Mouse (Mus musculus) thymus, adult 2 months (tissue): ENCODE data around the gene Sik2. TPM values are rescaled to one million over a fixed set of nuclear protein-coding genes. Genes with fewer than 3 reads are reported as not detected.

ENCODE experiments used
- DNase-seq: peaks from one replicate; pipeline ENCODE4 v3.0.0; 2021
- H3K27ac ChIP-seq: fragments of 200-500 bp; 2 replicates; pipeline ENCODE4 v1.5.1; 2012; ENCODE audit warnings: low read length, control low read depth; ENCODE audit not compliant: control insufficient read depth, insufficient read depth
- H3K27me3 ChIP-seq: fragments of 200-500 bp; 2 replicates; pipeline ENCODE4 v1.6.1; 2012; ENCODE audit warnings: mild to moderate bottlenecking, low read length, moderate library complexity, mixed read lengths; ENCODE audit not compliant: control insufficient read depth, insufficient read depth
- H3K36me3 ChIP-seq: fragments of 200-500 bp; 2 replicates; pipeline ENCODE4 v1.6.1; 2012; ENCODE audit warnings: mild to moderate bottlenecking, low read length, moderate library complexity; ENCODE audit not compliant: control insufficient read depth, insufficient read depth
- H3K4me1 ChIP-seq: fragments of 200-500 bp; replicated peaks from 2 replicates; pipeline ENCODE4 v1.6.1; 2012; ENCODE audit warnings: low read length; ENCODE audit not compliant: control insufficient read depth, insufficient read depth
- H3K4me3 ChIP-seq: fragments of 200-500 bp; 2 replicates; pipeline ENCODE4 v1.5.1; 2012; ENCODE audit warnings: mild to moderate bottlenecking, low read length, control low read depth, moderate library complexity; ENCODE audit not compliant: control insufficient read depth, insufficient read depth
- CTCF ChIP-seq: fragments of 200-500 bp; IDR thresholded peaks from 2 replicates; pipeline ENCODE4 v1.5.1; 2012; ENCODE audit warnings: mild to moderate bottlenecking, control low read depth, low read length, moderate library complexity, borderline replicate concordance; ENCODE audit not compliant: control insufficient read depth, poor library complexity, insufficient read depth; ENCODE audit errors: extremely low read depth
- POLR2A ChIP-seq: fragments of 200-500 bp; IDR thresholded peaks from 2 replicates; pipeline ENCODE4 v1.6.1; 2012; ENCODE audit warnings: mild to moderate bottlenecking, low read length, control low read depth, moderate library complexity; ENCODE audit not compliant: control insufficient read depth, poor library complexity, insufficient read depth; ENCODE audit errors: extremely low read depth
- WGBS: fragments of 180-500 bp; shearing (Covaris S2); methylation state at CpG from one replicate; pipeline ENCODE4 v1.1.7; 2018; 5-methylcytosine and 5-hydroxymethylcytosine counted together
- polyA plus RNA-seq: library from polyadenylated mRNA; depleted of rRNA; stranded (reverse); fragments of >200 nt; gene quantifications from 2 replicates; pipeline ENCODE4 v1.2.3, GENCODE M21; 2012

Sik2 gene
- polyA plus RNA-seq, 1 experiment: 30.5 TPM

- WGBS: 99% methylated on average over 3 of the region's 3 CpGs
- H3K4me3 ChIP-seq: no peak overlapping the region
- peaks cover 2% of the 10 kb centered on the region; the same call in 1 of the 2 replicates for H3K4me1 ChIP-seq
- no peaks in the 10 kb centered on the region for H3K27me3 ChIP-seq
- no peak for DNase-seq
- H3K36me3 ChIP-seq: no peaks in the 10 kb centered on the region
- TF ChIP-seq CTCF (no peak), POLR2A (no peak)
- no peak overlapping the region for H3K27ac ChIP-seq
Measured at GRCm38 (mm10) chr9:50969266-50969665, 39.6 kb downstream of the Sik2 start.

DNA sequence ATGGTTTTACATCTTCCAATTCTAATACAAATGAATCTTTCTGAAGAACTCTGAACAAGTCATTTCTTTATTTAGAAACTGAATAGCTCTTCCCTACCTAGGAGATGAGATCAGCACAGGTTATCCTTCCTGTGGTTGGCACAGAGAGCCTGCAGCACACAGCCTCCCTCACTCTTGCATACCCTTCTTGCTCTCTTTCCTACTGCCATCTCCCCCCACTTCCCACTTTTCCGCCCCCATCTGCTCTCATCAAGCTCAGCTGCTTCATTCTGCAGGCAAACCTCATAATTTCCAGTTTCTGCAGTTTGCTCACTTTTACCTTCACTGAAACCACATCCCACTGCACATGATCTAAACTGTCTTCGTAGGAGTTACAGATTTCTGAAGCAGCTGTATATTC lies 42.6 kb downstream of the Sik2 start:
- 32% methylated on average over 2 of the region's 2 CpGs for WGBS
- peaks cover 2% of the 10 kb centered on the region; the same call in 1 of the 2 replicates for H3K4me1 ChIP-seq

GRCm38 (mm10) chr9:50965392-50965791 lies 43.5 kb downstream of the Sik2 start:
- no peaks in the 10 kb centered on the region for H3K27me3 ChIP-seq
- no peak overlapping the region for H3K27ac ChIP-seq
- H3K36me3 ChIP-seq: no peaks in the 10 kb centered on the region
- peaks cover 2% of the 10 kb centered on the region; the same call in 1 of the 2 replicates for H3K4me1 ChIP-seq
- TF ChIP-seq CTCF (no peak), POLR2A (no peak)
- no peak overlapping the region for H3K4me3 ChIP-seq
- DNase-seq: no peak

More for the DNA sequence above, 42.6 kb downstream of the Sik2 start:
- no peak overlapping the region for H3K27ac ChIP-seq
- no peaks in the 10 kb centered on the region for H3K27me3 ChIP-seq
- no peaks in the 10 kb centered on the region for H3K36me3 ChIP-seq
- DNase-seq: no peak
- no peak overlapping the region for H3K4me3 ChIP-seq
- TF ChIP-seq POLR2A: no peak
- TF ChIP-seq CTCF: no peak

- H3K36me3 ChIP-seq: no peaks in the 10 kb centered on the region
- no peaks in the 10 kb centered on the region for H3K27me3 ChIP-seq
- no peak overlapping the region for H3K4me3 ChIP-seq
- TF ChIP-seq POLR2A (no peak), CTCF (no peak)
- DNase-seq: no peak
- 54% methylated on average over 2 of the region's 2 CpGs for WGBS
- peaks cover 2% of the 10 kb centered on the region; the same call in 1 of the 2 replicates for H3K4me1 ChIP-seq
- H3K27ac ChIP-seq: no peak overlapping the region
Measured at GRCm38 (mm10) chr9:50964911-50965310, 44.0 kb downstream of the Sik2 start.

DNA sequence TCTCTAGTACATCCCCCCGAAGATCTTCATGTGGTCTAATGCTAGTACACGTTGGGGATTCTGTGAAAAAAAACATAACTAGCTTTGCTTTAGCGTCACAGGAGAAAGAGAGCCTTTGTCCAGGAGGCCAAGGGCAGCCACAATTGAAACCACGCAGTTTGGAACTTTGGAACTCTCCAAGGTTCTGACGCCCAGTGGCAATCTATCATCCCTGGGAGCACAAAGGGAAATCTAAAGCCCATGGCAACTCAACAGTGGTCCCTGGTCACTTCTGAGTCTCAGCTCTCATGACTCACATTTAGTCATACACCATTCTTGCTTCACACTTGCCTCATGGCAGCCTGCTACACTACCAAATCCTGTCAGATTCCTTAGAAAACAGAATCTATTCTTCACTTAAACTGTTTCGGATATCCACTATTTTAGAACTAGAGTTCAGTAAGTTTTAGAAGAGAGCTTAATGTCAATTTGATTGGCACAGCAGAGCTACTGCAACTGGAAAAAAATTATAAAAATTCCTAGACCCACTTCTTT lies 50.9 kb downstream of the Sik2 start:
- no peak for DNase-seq
- TF ChIP-seq POLR2A (no peak), CTCF (no peak)
- WGBS: 89% methylated on average over 6 of the region's 6 CpGs
- no peaks in the 10 kb centered on the region for H3K27me3 ChIP-seq
- H3K36me3 ChIP-seq: no peaks in the 10 kb centered on the region
- H3K4me3 ChIP-seq: no peak overlapping the region
- no peak overlapping the region for H3K27ac ChIP-seq
- H3K4me1 ChIP-seq: no peaks in the 10 kb centered on the region

DNA sequence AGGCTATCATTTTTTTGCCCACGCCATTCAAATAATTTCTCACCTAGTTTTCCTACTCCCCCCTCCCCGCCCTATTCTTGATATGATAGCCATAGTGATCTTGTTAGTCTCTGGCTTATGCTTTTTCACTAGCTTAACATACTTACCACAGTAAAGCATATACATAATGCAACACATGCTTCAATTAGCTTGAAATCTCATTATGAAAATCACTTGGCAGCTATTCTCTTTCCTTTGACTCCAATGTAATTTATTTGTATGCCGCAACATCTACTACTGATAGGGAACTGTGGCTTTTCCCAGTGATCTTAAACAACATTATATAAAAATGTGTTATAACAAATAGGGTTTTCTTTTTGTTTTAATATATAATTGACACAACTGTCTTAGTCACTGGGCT lies 53.7 kb downstream of the Sik2 start:
- Histone ChIP-seq H3K36me3 (no peaks in the 10 kb centered on the region), H3K27me3 (no peaks in the 10 kb centered on the region), H3K4me3 (no peak overlapping the region), H3K27ac (no peak overlapping the region), H3K4me1 (no peaks in the 10 kb centered on the region)
- 99% methylated on average over 3 of the region's 3 CpGs for WGBS
- DNase-seq: no peak
- no peak for TF ChIP-seq POLR2A
- TF ChIP-seq CTCF: no peak
